In genomic region chr5:138898440-138898839, GRCm38 (mm10) we compare ENCODE assay signal across 13 mouse cellular contexts.
A peak's percentile ranks its signal among the peaks of the same experiment; 100 is the strongest.
DNase-seq lines count a peak whose midpoint lies in the region; ATAC-seq lines count a peak whose summit lies in the region.
"Had no signal": no experiment of that assay in that cellular context is flagged by ENCODE, and none has a peak within 500 bp of the region (broad histone marks: within the 10 kb centered on the region; RNA-seq: fewer than 3 reads in every experiment).

No protein-coding gene starts in this region.

- 46% methylated on average over 7 of the region's 7 CpGs for WGBS in hindbrain, embryonic 10.5 days
- 61% methylated on average over 7 of the region's 7 CpGs for WGBS in hindbrain, embryonic 13.5 days
- WGBS in neural tube, embryonic 15.5 days: 54% methylated on average over 7 of the region's 7 CpGs
- WGBS in embryonic facial prominence, embryonic 12.5 days: 46% methylated on average over 7 of the region's 7 CpGs

- no peaks in the 10 kb centered on the region for H3K9me3 ChIP-seq in hindbrain, embryonic 10.5 days
- no peaks in the 10 kb centered on the region for H3K9me3 ChIP-seq in hindbrain, embryonic 13.5 days
- H3K9me3 ChIP-seq in neural tube, embryonic 15.5 days (replicated peaks): no peaks in the 10 kb centered on the region
- no peaks in the 10 kb centered on the region for H3K9me3 ChIP-seq in embryonic facial prominence, embryonic 12.5 days
- H3K9me3 ChIP-seq: hindbrain, embryonic 15.5 days; liver, embryonic 13.5 days; midbrain, embryonic 12.5 days had no signal

- no peak overlapping the region for H3K4me3 ChIP-seq in hindbrain, embryonic 10.5 days
- H3K4me3 ChIP-seq in hindbrain, embryonic 13.5 days: no peak overlapping the region
- no peak overlapping the region for H3K4me3 ChIP-seq in neural tube, embryonic 15.5 days (replicated peaks)
- no peak overlapping the region for H3K4me3 ChIP-seq in embryonic facial prominence, embryonic 12.5 days
- H3K4me3 ChIP-seq: hindbrain, embryonic 15.5 days; liver, embryonic 13.5 days; midbrain, embryonic 12.5 days had no signal

- peak overlapping the region; percentile 29; the same call in 1 of the 2 replicates for H3K27ac ChIP-seq in hindbrain, embryonic 10.5 days
- no peak overlapping the region for H3K27ac ChIP-seq in hindbrain, embryonic 13.5 days
- H3K27ac ChIP-seq in neural tube, embryonic 15.5 days (replicated peaks): no peak overlapping the region
- no peak overlapping the region for H3K27ac ChIP-seq in embryonic facial prominence, embryonic 12.5 days
- H3K27ac ChIP-seq: hindbrain, embryonic 15.5 days; liver, embryonic 13.5 days; midbrain, embryonic 12.5 days had no signal

- H3K4me1 ChIP-seq in hindbrain, embryonic 10.5 days (replicated peaks): peaks cover 9% of the 10 kb centered on the region
- H3K4me1 ChIP-seq in hindbrain, embryonic 13.5 days (replicated peaks): no peaks in the 10 kb centered on the region
- no peaks in the 10 kb centered on the region for H3K4me1 ChIP-seq in neural tube, embryonic 15.5 days
- peaks cover 7% of the 10 kb centered on the region; the same call in 1 of the 2 replicates for H3K4me1 ChIP-seq in embryonic facial prominence, embryonic 12.5 days
- H3K4me1 ChIP-seq: hindbrain, embryonic 15.5 days; liver, embryonic 13.5 days had no signal

- intact Hi-C loops in left cerebral cortex, postnatal 36 days (cut with DNase I): no loop called here

- no peak overlapping the region for H3K9ac ChIP-seq in hindbrain, embryonic 13.5 days
- no peak overlapping the region for H3K9ac ChIP-seq in neural tube, embryonic 15.5 days (replicated peaks)
- H3K9ac ChIP-seq in embryonic facial prominence, embryonic 12.5 days: no peak overlapping the region
- H3K9ac ChIP-seq: hindbrain, embryonic 15.5 days; liver, embryonic 13.5 days; midbrain, embryonic 12.5 days had no signal

- H3K4me2 ChIP-seq in hindbrain, embryonic 13.5 days: no peak overlapping the region
- H3K4me2 ChIP-seq in neural tube, embryonic 15.5 days: no peak overlapping the region
- H3K4me2 ChIP-seq in embryonic facial prominence, embryonic 12.5 days (replicated peaks): no peak overlapping the region
- H3K4me2 ChIP-seq: hindbrain, embryonic 15.5 days; liver, embryonic 13.5 days; midbrain, embryonic 12.5 days had no signal

- no peak for ATAC-seq in hindbrain, embryonic 13.5 days (ENCODE audit: low FRiP score)
- no peak for ATAC-seq in neural tube, embryonic 15.5 days (ENCODE audit: low FRiP score)
- ATAC-seq in embryonic facial prominence, embryonic 12.5 days (ENCODE audit: insufficient number of reproducible peaks, insufficient read depth, low FRiP score, low TSS enrichment): peak; percentile 66; the same call in 1 of the 2 replicates

- no peaks in the 10 kb centered on the region for H3K36me3 ChIP-seq in hindbrain, embryonic 10.5 days
- H3K36me3 ChIP-seq in hindbrain, embryonic 13.5 days: no peaks in the 10 kb centered on the region
- no peaks in the 10 kb centered on the region for H3K36me3 ChIP-seq in neural tube, embryonic 15.5 days
- no peaks in the 10 kb centered on the region for H3K36me3 ChIP-seq in embryonic facial prominence, embryonic 12.5 days
- H3K36me3 ChIP-seq: hindbrain, embryonic 15.5 days; liver, embryonic 13.5 days; midbrain, embryonic 12.5 days had no signal

- no peaks in the 10 kb centered on the region for H3K27me3 ChIP-seq in hindbrain, embryonic 10.5 days (ENCODE audit: insufficient read depth, poor library complexity, severe bottlenecking)
- no peaks in the 10 kb centered on the region for H3K27me3 ChIP-seq in hindbrain, embryonic 13.5 days
- H3K27me3 ChIP-seq in neural tube, embryonic 15.5 days (replicated peaks): no peaks in the 10 kb centered on the region
- H3K27me3 ChIP-seq in embryonic facial prominence, embryonic 12.5 days: no peaks in the 10 kb centered on the region
- H3K27me3 ChIP-seq: hindbrain, embryonic 15.5 days; liver, embryonic 13.5 days; midbrain, embryonic 12.5 days had no signal

- DNase-seq in hindbrain, embryonic 10.5 days (ENCODE audit: low spot score): no peak
- DNase-seq in neural tube, embryonic 10.5 days (ENCODE audit: extremely low spot score, low spot score): peak; percentile 18
- DNase-seq in left cerebral cortex, postnatal 36 days (ENCODE audit: low spot score in 2 of 2): no peak
- DNase-seq in urinary bladder, postnatal 10 days (ENCODE audit: low spot score): no peak
- DNase-seq: adrenal gland, postnatal 14 days; kidney, postnatal 14 days; liver, embryonic 13.5 days; thymus, postnatal 14 days had no signal
